Mouse (Mus musculus): ENCODE data around the gene Lbp. TPM values are rescaled to one million over a fixed set of nuclear protein-coding genes. Genes with fewer than 3 reads are reported as not detected.

Lbp gene
- 75.1 TPM for polyA plus RNA-seq (2021)

DNA sequence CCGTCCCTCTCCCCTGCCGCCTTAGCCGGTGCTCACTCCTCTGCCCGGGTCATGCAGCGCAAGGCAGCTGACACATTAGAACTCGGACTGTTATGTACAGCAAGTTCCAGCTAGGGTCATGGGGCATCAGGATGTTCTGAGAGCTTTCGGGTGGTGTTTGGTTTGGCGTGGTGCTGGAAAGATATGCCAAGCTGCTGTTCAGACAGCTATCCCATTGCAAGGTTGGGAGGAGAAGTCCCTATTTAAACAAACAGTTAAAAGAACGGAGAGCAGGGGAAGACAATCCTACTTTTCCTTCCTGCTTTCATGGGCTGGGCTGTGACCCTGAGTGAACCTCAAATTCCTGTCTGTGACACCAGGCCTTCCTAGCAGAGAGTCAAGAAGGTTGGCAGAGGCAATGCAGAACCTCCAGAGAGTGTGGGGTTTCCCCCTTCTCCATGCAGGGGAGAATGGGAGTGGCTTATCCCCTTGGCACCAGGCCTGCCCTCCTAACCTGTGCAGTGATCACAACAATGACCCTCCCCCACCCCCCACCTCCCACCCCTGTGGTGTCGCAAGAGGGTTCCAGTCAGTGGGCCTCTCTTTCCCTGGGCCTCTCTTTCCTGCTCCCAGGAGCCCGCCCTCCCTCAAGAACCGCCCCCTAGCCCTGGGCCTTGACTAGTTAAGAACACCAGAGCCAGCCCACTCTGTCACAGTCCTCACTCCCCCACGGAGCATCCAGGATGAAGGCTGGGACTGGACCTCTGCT lies at the start of gene Lbp:
Lbp (plus strand) TSS at position 546 of the 748 bp plus-strand sequence.
- ATAC-seq (peak; percentile 51), DNase-seq (ENCODE audit: low read depth, low spot score) (no peak)
- CTCF ChIA-PET: interaction anchor here (1.8 to 2.4 kb wide), 3 partner anchors 10 to 95 kb away, joined by 4 to 14 read pairs (median 7); no protein-coding TSS in a partner anchor
- H3K27me3 ChIP-seq: no peaks in the 10 kb centered on the region
- POLR2A ChIA-PET: interaction anchor here (1.5 kb wide), 1 partner anchor 9 kb away, joined by 4 read pairs; no protein-coding TSS in a partner anchor
- in situ Hi-C loops (cut with MboI; ENCODE audit: low pct_unique_long_range_greater_than_20kb): no loop called here
- no peak for TF ChIP-seq CTCF (IDR thresholded peaks at IDR 0.05)

DNA sequence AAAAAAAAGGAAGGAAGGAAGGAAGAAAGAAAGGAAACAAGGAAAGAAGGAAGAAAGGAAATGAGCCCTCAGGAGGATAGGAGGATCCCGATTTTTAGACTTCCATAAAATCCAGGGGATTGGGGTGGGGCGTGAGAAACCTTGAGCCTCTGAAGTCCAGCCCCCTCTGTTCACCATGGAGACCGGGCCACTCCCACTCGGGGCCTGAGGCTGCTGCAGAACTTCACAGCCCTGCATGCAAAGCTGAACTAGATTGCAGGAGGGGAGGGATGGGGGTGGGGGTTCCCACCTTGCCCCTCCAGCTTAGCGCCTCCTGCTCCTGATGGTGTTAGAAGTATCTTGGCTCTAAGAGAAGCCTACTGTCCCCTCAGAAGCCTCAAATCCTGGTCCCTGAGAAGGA lies 49.4 kb upstream of the Lbp start:
- no peak for TF ChIP-seq CTCF (IDR thresholded peaks at IDR 0.05)
- ChIA-PET CTCF (no interaction called here), POLR2A (interaction anchor here (0.6 kb wide), 1 partner anchor 9 kb away, joined by 4 read pairs; no protein-coding TSS in a partner anchor)
- ATAC-seq: no peak
- in situ Hi-C loops (cut with MboI; ENCODE audit: low pct_unique_long_range_greater_than_20kb): loop anchor here (5.0 kb wide), 1 partner anchor 40 kb away; no protein-coding TSS in a partner anchor
- DNase-seq (ENCODE audit: low read depth, low spot score): no peak
- no peaks in the 10 kb centered on the region for H3K27me3 ChIP-seq

DNA sequence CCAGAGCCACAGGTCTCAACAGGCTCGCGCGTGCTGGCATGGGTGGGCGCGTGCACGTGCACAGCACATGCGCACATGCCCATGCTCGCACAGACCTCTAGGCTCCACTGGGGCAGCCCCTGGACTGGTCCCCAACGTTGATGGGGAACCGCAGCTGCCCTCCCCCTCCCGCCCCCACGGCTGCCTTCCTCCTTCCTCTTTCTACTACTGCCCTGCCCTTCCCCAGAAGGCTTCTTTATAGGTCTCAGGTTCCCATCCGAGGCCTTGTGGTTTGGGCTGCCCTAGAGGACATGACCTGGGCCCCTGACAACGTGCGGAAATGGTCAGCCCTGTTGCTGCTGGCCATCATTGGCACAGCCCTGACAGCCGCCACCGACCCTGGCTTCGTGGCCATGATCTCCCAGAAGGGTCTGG lies 48.3 kb upstream of the Lbp start, which contains the start of gene Bpi:
Bpi (plus strand) TSS at position 90 of the 414 bp plus-strand sequence.
- TF ChIP-seq CTCF (IDR thresholded peaks at IDR 0.05): no peak
- POLR2A ChIA-PET: interaction anchor here (0.8 to 2.4 kb wide), 4 partner anchors 29 to 50 kb away, joined by 3 to 6 read pairs (median 3); partner anchors contain the start of gene D630003M21Rik
- CTCF ChIA-PET: interaction anchor here (0.6 to 3.4 kb wide), 5 partner anchors 27 to 47 kb away, joined by 3 to 16 read pairs (median 3); no protein-coding TSS in a partner anchor
- ATAC-seq (no peak), DNase-seq (ENCODE audit: low read depth, low spot score) (no peak)
- no peaks in the 10 kb centered on the region for H3K27me3 ChIP-seq
- in situ Hi-C loops (cut with MboI; ENCODE audit: low pct_unique_long_range_greater_than_20kb): loop anchor here (5.0 kb wide), 1 partner anchor 41 kb away; no protein-coding TSS in a partner anchor

DNA sequence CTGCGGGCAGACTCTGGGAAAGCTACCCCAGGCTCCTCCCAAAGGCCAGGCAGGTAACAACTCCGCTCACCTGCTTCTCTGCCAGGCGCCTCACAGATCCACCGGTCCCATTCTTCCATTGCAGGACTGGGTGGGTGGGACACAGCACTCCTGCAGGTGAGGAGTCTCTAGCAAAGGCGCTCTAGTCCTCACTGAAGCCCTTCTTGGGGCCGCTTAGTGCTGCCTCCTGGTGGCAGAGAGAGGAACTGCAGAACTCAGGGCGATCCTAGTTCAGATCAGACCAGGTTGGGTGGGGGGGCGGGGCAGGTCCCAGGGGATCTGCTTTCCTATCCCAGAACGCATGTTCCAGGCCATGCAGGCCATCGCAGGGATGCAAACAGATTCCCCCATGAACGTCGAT lies 47.5 kb upstream of the Lbp start:
- in situ Hi-C loops (cut with MboI; ENCODE audit: low pct_unique_long_range_greater_than_20kb): loop anchor here (5.0 kb wide), 1 partner anchor 41 kb away; no protein-coding TSS in a partner anchor
- POLR2A ChIA-PET: interaction anchor here (0.8 to 2.4 kb wide), 4 partner anchors 29 to 51 kb away, joined by 3 to 6 read pairs (median 3); partner anchors contain the start of gene D630003M21Rik
- DNase-seq (ENCODE audit: low read depth, low spot score): peak; percentile 82

DNA sequence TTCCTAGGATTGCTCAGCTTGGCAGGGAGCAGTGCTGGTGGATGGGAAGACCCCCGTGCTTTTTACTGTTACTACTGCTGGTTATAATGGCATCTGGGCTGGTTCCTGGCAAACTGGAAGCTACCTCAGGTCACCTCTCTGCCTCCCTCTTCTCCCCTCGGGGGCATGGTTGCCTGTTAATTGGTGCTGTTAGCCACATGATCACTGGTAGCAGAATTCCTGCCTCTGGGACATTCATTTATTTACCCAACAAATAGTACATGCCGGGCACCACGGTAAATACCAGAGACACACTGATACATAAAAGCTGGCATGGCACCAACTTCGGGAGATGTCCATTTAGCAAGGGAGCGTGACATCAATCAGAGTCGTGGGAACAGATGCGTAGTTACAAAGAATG lies 46.8 kb upstream of the Lbp start:
- CTCF ChIA-PET: interaction anchor here (0.6 to 3.4 kb wide), 13 partner anchors 12 to 204 kb away, joined by 3 to 16 read pairs (median 3); partner anchors contain the start of gene D630003M21Rik
- DNase-seq (ENCODE audit: low read depth, low spot score) (peak; percentile 64), ATAC-seq (peak; percentile 63)
- in situ Hi-C loops (cut with MboI; ENCODE audit: low pct_unique_long_range_greater_than_20kb): loop anchor here (5.0 kb wide), 1 partner anchor 42 kb away; no protein-coding TSS in a partner anchor
- TF ChIP-seq CTCF (IDR thresholded peaks at IDR 0.05): no peak
- POLR2A ChIA-PET: interaction anchor here (0.7 to 2.4 kb wide), 4 partner anchors 19 to 52 kb away, joined by 3 to 6 read pairs (median 4); partner anchors contain the start of gene D630003M21Rik
- H3K27me3 ChIP-seq: no peaks in the 10 kb centered on the region

More for the DNA sequence above, 47.5 kb upstream of the Lbp start:
- CTCF ChIA-PET: interaction anchor here (0.6 to 3.4 kb wide), 13 partner anchors 11 to 203 kb away, joined by 3 to 16 read pairs (median 3); partner anchors contain the start of gene D630003M21Rik
- peak; percentile 50 for ATAC-seq
- TF ChIP-seq CTCF (IDR thresholded peaks at IDR 0.05): no peak
- H3K27me3 ChIP-seq: no peaks in the 10 kb centered on the region

DNA sequence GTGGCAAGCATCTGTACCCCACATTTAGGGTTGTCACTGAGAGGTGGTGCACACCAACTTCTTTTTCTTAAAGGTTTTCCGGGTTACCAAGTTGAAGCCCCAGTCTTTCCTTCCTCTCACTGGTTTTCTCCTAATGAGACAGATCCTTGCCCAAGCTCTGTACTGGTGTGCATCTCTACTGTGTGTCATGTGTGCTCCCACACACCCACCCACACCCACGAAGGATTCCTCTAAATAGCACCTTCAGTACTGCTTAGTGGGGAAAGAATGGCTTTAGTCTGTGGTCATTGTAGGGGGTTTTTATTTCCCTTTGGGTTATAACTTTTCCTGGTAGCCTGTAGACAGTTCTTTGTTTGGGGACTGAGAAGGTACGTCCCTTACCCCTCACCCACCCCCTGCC lies 41.4 kb upstream of the Lbp start:
- DNase-seq (ENCODE audit: low read depth, low spot score) (no peak), ATAC-seq (no peak)
- TF ChIP-seq CTCF (IDR thresholded peaks at IDR 0.05): no peak
- ChIA-PET CTCF (no interaction called here), POLR2A (no interaction called here)
- in situ Hi-C loops (cut with MboI; ENCODE audit: low pct_unique_long_range_greater_than_20kb): loop anchor here (10.0 kb wide), 1 partner anchor 200 kb away; no protein-coding TSS in a partner anchor
- H3K27me3 ChIP-seq: no peaks in the 10 kb centered on the region

DNA sequence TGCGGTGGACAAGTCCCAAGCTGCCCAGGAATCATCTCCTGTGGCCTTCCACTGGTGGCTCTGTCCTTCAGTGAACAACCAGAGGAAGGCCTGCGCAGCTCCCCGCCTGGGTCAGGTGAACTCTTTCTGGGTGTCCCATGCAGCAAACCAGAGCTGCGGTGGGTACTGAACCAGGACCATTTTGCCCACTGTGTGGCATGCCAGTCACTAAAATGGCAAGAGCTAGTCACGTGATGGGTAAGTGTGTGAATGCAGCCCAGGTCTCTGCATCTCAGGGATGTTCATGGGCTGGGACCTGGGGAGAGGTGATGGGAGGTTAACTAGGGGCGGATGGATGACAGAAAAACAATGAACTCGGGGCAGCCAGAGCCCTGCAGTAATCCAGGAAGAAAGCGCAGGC lies 36.3 kb upstream of the Lbp start:
- ChIA-PET CTCF (interaction anchor here (1.9 kb wide), 1 partner anchor 75 kb away, joined by 4 read pairs; no protein-coding TSS in a partner anchor), POLR2A (interaction anchor here (0.9 kb wide), 1 partner anchor 10 kb away, joined by 5 read pairs; no protein-coding TSS in a partner anchor)
- ATAC-seq: no peak
- no peak for DNase-seq (ENCODE audit: low read depth, low spot score)
- in situ Hi-C loops (cut with MboI; ENCODE audit: low pct_unique_long_range_greater_than_20kb): no loop called here
- no peaks in the 10 kb centered on the region for H3K27me3 ChIP-seq
- TF ChIP-seq CTCF (IDR thresholded peaks at IDR 0.05): no peak

DNA sequence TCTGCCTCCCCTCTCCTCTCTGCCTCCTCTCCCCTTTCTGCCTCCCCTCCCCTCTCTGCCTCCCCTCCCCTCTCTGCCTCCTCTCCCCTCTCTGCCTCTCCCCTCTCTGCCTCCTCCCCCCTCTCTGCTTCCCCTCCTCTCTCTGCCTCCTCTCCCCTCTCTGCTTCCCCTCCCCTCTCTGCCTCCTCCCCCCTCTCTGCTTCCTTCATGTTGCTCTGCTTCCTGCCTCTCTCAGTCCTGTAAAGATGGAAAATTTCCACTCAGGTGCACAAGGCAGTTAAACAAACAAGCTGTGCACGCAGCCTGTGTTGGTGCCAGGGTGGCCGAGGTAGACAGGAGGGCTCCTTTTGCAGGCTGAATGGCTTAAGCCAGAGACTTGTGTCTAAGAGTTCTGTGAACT lies 32.6 kb upstream of the Lbp start:
- TF ChIP-seq CTCF (IDR thresholded peaks at IDR 0.05): no peak
- ChIA-PET POLR2A (no interaction called here), CTCF (interaction anchor here (0.9 to 1.1 kb wide), 3 partner anchors 10 to 64 kb away, joined by 3 to 5 read pairs (median 4); no protein-coding TSS in a partner anchor)
- no peak for DNase-seq (ENCODE audit: low read depth, low spot score)
- no peaks in the 10 kb centered on the region for H3K27me3 ChIP-seq
- ATAC-seq: no peak
- in situ Hi-C loops (cut with MboI; ENCODE audit: low pct_unique_long_range_greater_than_20kb): no loop called here

- ChIA-PET POLR2A (no interaction called here), CTCF (no interaction called here)
- no peak for TF ChIP-seq CTCF (IDR thresholded peaks at IDR 0.05)
- ATAC-seq (no peak), DNase-seq (ENCODE audit: low read depth, low spot score) (no peak)
- no peaks in the 10 kb centered on the region for H3K27me3 ChIP-seq
- in situ Hi-C loops (cut with MboI; ENCODE audit: low pct_unique_long_range_greater_than_20kb): no loop called here
These were observed 30.9 kb upstream of the Lbp start for GRCm38 (mm10) chr2:158275349-158275748.

DNA sequence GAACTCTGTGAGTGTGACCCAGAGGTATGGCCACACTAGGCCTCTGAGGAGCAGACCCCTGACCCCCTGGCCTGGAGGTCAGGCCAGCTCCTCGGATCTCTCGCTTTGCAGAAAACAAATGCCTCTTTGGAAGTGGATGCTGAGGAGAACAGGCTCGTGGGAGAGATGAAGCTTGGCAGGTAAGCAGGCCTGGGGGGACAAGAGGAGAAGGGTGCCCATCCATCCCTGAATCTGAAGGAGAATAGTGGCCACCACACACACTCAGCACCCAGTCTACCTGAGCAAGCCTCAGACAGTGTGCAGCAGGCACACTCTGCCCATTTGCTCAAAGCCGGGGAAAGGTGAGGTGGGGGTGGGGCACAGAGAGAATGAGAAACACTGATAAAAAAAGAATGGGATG lies 30.5 kb upstream of the Lbp start:
- ChIA-PET POLR2A (no interaction called here), CTCF (no interaction called here)
- ATAC-seq (no peak), DNase-seq (ENCODE audit: low read depth, low spot score) (no peak)
- in situ Hi-C loops (cut with MboI; ENCODE audit: low pct_unique_long_range_greater_than_20kb): no loop called here
- no peaks in the 10 kb centered on the region for H3K27me3 ChIP-seq
- no peak for TF ChIP-seq CTCF (IDR thresholded peaks at IDR 0.05)

Measured in Patski (cell line).